Mouse (Mus musculus): ENCODE data around the gene Osbpl9. TPM values are rescaled to one million over a fixed set of nuclear protein-coding genes. Genes with fewer than 3 reads are reported as not detected.

Osbpl9 gene
- total and polyA plus RNA-seq, 3 experiments: 55.5 to 73.5 (median 59.2) TPM

- H3K79me2 ChIP-seq (replicated peaks; ENCODE audit: control insufficient read depth, extremely low read depth, insufficient read depth, poor library complexity, severe bottlenecking): no peaks in the 10 kb centered on the region
- H3K27me3 ChIP-seq (replicated peaks): no peaks in the 10 kb centered on the region
- in situ Hi-C loops (cut with MboI; ENCODE audit: low pct_ligation_motif_present, low pct_unique_long_range_greater_than_20kb, low sequenced_read_pairs): no loop called here
- no peak overlapping the region for H3K9ac ChIP-seq (ENCODE audit: insufficient read depth, low read depth)
- TF ChIP-seq PAX5 (IDR thresholded peaks at IDR 0.05; ENCODE audit: low read length): no peak
- TF ChIP-seq HCFC1 (IDR thresholded peaks at IDR 0.05; ENCODE audit: low read depth, low read length): no peak
- TF ChIP-seq CHD1 (IDR thresholded peaks at IDR 0.05; ENCODE audit: low read depth, low read length): no peak
- no peak for TF ChIP-seq RCOR1 (conservative IDR thresholded peaks at IDR 0.05; ENCODE audit: low read depth, low read length)
- TF ChIP-seq USF2 (conservative IDR thresholded peaks at IDR 0.05; ENCODE audit: low read depth, low read length): no peak
- TF ChIP-seq E2F4 (IDR thresholded peaks at IDR 0.05; ENCODE audit: insufficient replicate concordance, low read depth, low read length): no peak
- no peak for TF ChIP-seq POLR2AphosphoS2 (IDR thresholded peaks at IDR 0.05; ENCODE audit: low read depth, low read length)
- no peak for TF ChIP-seq MAX (IDR thresholded peaks at IDR 0.05; ENCODE audit: low read length)
- no peak for TF ChIP-seq JUN (IDR thresholded peaks at IDR 0.05; ENCODE audit: insufficient read depth, low read depth, low read length)
- TF ChIP-seq IRF4 (IDR thresholded peaks at IDR 0.05; ENCODE audit: low read depth, low read length): no peak
- no peak for TF ChIP-seq ZKSCAN1 (IDR thresholded peaks at IDR 0.05; ENCODE audit: borderline replicate concordance, low read depth, low read length)
- TF ChIP-seq ETS1 (conservative IDR thresholded peaks at IDR 0.05; ENCODE audit: low read depth, low read length): no peak
- no peak for TF ChIP-seq ZMIZ1 (IDR thresholded peaks at IDR 0.05; ENCODE audit: low read depth, low read length)
- TF ChIP-seq UBTF (IDR thresholded peaks at IDR 0.05; ENCODE audit: low read depth, low read length): no peak
- peaks cover 4 to 8% of the 10 kb centered on the region in 2 experiments; a peak in 2 of 4 replicates for H3K4me1 ChIP-seq (ENCODE audit: control insufficient read depth in 1 of 2, insufficient read depth in 2 of 2)
- no peak overlapping the region for H3K4me3 ChIP-seq (replicated peaks in 1 of 3; ENCODE audit: low read depth in 2 of 3, low read length in 2 of 3, poor library complexity in 1 of 3)
- peaks cover 0 to 6% of the 10 kb centered on the region in 2 experiments for H3K36me3 ChIP-seq (replicated peaks in 1 of 2; ENCODE audit: control insufficient read depth in 1 of 2, insufficient read depth in 1 of 2, low read length in 1 of 2)
- H3K9me3 ChIP-seq (replicated peaks; ENCODE audit: low read length): no peaks in the 10 kb centered on the region
- H3K4me2 ChIP-seq (ENCODE audit: insufficient read depth, low read depth, poor library complexity, severe bottlenecking): no peak overlapping the region
- DNase-seq (ENCODE audit: extremely low read depth): no peak
- H3K27ac ChIP-seq (ENCODE audit: insufficient read depth, low read depth): no peak overlapping the region
- dilution Hi-C loops (cut with MboI; ENCODE audit: extremely low pct_ligation_motif_present, extremely low pct_unique_long_range_greater_than_20kb, low sequenced_read_pairs): no loop called here
Measured at GRCm38 (mm10) chr4:109156481-109157261, 45.4 kb downstream of the Osbpl9 start.

GRCm38 (mm10) chr4:109156073-109156472, 46.0 kb downstream of the Osbpl9 start:
- no peak for DNase-seq (ENCODE audit: extremely low read depth)
- Histone ChIP-seq H3K4me3 (replicated peaks in 1 of 3; ENCODE audit: low read depth in 2 of 3, low read length in 2 of 3, poor library complexity in 1 of 3) (no peak overlapping the region), H3K27me3 (replicated peaks) (no peaks in the 10 kb centered on the region), H3K4me2 (ENCODE audit: insufficient read depth, low read depth, poor library complexity, severe bottlenecking) (no peak overlapping the region), H3K79me2 (replicated peaks; ENCODE audit: control insufficient read depth, extremely low read depth, insufficient read depth, poor library complexity, severe bottlenecking) (no peaks in the 10 kb centered on the region), H3K4me1 (ENCODE audit: control insufficient read depth in 1 of 2, insufficient read depth in 2 of 2) (peaks cover 4 to 5% of the 10 kb centered on the region in 2 experiments; a peak in 2 of 4 replicates), H3K36me3 (replicated peaks in 1 of 2; ENCODE audit: control insufficient read depth in 1 of 2, insufficient read depth in 1 of 2, low read length in 1 of 2) (peaks cover 0 to 6% of the 10 kb centered on the region in 2 experiments), H3K9ac (ENCODE audit: insufficient read depth, low read depth) (no peak overlapping the region), H3K27ac (ENCODE audit: insufficient read depth, low read depth) (no peak overlapping the region), H3K9me3 (replicated peaks; ENCODE audit: low read length) (no peaks in the 10 kb centered on the region)
- no peak for TF ChIP-seq MEF2A (IDR thresholded peaks at IDR 0.05; ENCODE audit: borderline replicate concordance, low read depth, low read length)
- no peak for TF ChIP-seq MYC (IDR thresholded peaks at IDR 0.05; ENCODE audit: low read depth, low read length)
- TF ChIP-seq MAFK (IDR thresholded peaks at IDR 0.05; ENCODE audit: insufficient replicate concordance, low read length): no peak
- no peak for TF ChIP-seq POLR2A (IDR thresholded peaks at IDR 0.05; ENCODE audit: low read depth, low read length)
- TF ChIP-seq USF1 (IDR thresholded peaks at IDR 0.05; ENCODE audit: low read depth, low read length): no peak
- no peak for TF ChIP-seq MAX (IDR thresholded peaks at IDR 0.05; ENCODE audit: low read length)
- TF ChIP-seq ZC3H11A (IDR thresholded peaks at IDR 0.05; ENCODE audit: low read depth, low read length): no peak
- TF ChIP-seq EP300 (IDR thresholded peaks at IDR 0.05; ENCODE audit: low read length): no peak
- no peak for TF ChIP-seq NELFE (IDR thresholded peaks at IDR 0.05; ENCODE audit: low read depth, low read length)
- no peak for TF ChIP-seq ZKSCAN1 (IDR thresholded peaks at IDR 0.05; ENCODE audit: borderline replicate concordance, low read depth, low read length)
- TF ChIP-seq USF2 (conservative IDR thresholded peaks at IDR 0.05; ENCODE audit: low read depth, low read length): no peak
- no peak for TF ChIP-seq E2F4 (IDR thresholded peaks at IDR 0.05; ENCODE audit: insufficient replicate concordance, low read depth, low read length)
- TF ChIP-seq NRF1 (IDR thresholded peaks at IDR 0.05; ENCODE audit: low read depth, low read length): no peak
- no peak for TF ChIP-seq BHLHE40 (IDR thresholded peaks at IDR 0.05; ENCODE audit: low read depth, low read length)
- TF ChIP-seq JUN (IDR thresholded peaks at IDR 0.05; ENCODE audit: insufficient read depth, low read depth, low read length): no peak
- no peak for TF ChIP-seq TBP (conservative IDR thresholded peaks at IDR 0.05; ENCODE audit: low read depth, low read length)
- in situ Hi-C loops (cut with MboI; ENCODE audit: low pct_ligation_motif_present, low pct_unique_long_range_greater_than_20kb, low sequenced_read_pairs) (no loop called here), dilution Hi-C loops (cut with MboI; ENCODE audit: extremely low pct_ligation_motif_present, extremely low pct_unique_long_range_greater_than_20kb, low sequenced_read_pairs) (no loop called here)

Measured in CH12.LX (cell line).